Mouse (Mus musculus): ENCODE measurements around the gene Mknk2. TPM values are rescaled to one million over a fixed set of nuclear protein-coding genes. Genes with fewer than 3 reads are reported as not detected.
"Not testable (repeated sequence)": the region's sequence is repeated elsewhere in the genome, so short reads cannot be mapped to it uniquely, and the experiment has no call there.

Mknk2 gene
- polyA plus RNA-seq, 1 experiment from 2014 or later: 47.0 TPM

DNA sequence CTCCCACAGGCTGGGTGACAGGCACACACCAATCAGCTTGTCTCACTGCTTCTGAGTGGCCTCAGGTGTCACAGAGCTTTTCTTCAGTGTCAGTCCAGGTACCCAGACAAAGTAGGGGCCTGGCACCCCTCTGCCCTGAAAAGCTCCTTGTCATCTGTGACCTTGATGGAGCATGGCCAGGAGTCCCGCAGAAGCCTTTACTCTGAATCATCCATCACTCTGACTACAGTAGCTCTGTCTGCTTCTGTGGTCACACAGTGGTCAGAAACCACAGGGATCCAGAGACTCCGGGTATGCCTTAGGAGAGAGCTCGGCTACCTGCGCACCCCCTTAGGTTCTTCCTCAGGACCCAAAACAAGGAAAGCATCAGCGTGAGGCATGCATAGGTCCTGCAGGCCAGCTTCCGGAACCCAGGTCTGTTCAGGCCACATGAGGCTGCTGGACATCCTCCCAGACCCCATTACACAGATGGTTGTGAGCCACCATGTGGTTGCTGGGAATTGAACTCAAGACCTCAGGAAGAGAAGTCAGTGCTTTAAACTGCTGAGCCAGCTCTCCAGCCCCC, 24.7 kb downstream of the Mknk2 start:
- no peak overlapping the region for H3K9ac ChIP-seq (ENCODE audit: low read depth, low read length)
- H3K4me1 ChIP-seq (replicated peaks; ENCODE audit: control insufficient read depth, insufficient read depth, low read length): peaks cover 8% of the 10 kb centered on the region; the same call in 1 of the 2 replicates
- H3K27ac ChIP-seq (ENCODE audit: low read depth, low read length): no peak overlapping the region
- H3K4me2 ChIP-seq (replicated peaks; ENCODE audit: low read depth, low read length): no peak overlapping the region
- H3K27me3 ChIP-seq (ENCODE audit: control insufficient read depth, insufficient read depth, low read length): no peaks in the 10 kb centered on the region
- DNase-seq (ENCODE audit: low spot score) (no peak), ATAC-seq (ENCODE audit: low FRiP score) (no peak)
- H3K9me3 ChIP-seq (ENCODE audit: control insufficient read depth, low read length): no peaks in the 10 kb centered on the region
- 87% methylated on average over 6 of the region's 6 CpGs for WGBS
- H3K4me3 ChIP-seq (ENCODE audit: low read depth, low read length): no peak overlapping the region
- H3K36me3 ChIP-seq (ENCODE audit: control insufficient read depth, insufficient read depth, low read length): no peaks in the 10 kb centered on the region

DNA sequence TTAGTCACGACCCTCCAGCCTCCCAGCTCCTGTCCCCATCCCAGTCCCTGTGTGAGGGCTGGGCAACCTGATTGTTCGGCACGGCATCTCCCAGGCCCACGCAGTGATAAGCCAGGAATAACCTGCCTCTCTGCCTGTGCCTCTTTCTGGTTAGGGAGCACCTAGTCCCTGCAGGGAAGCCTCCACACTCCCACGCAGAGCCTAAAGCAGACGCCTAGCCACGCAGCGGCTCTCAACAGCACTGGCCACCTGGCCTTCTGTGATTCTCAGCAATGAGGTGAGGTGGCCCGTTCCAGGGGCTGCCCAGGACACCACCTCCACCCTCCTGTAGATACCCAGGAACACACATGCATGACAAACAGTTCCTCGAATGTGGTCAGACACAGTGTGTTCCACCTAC, 27.5 kb downstream of the Mknk2 start:
- peaks cover 5% of the 10 kb centered on the region; the same call in 1 of the 2 replicates for H3K4me1 ChIP-seq (replicated peaks; ENCODE audit: control insufficient read depth, insufficient read depth, low read length)
- DNase-seq (ENCODE audit: low spot score) (no peak), ATAC-seq (ENCODE audit: low FRiP score) (no peak)
- 90% methylated on average over 10 of the region's 10 CpGs for WGBS
- no peak overlapping the region for H3K27ac ChIP-seq (ENCODE audit: low read depth, low read length)
- H3K4me3 ChIP-seq (ENCODE audit: low read depth, low read length): no peak overlapping the region
- no peak overlapping the region for H3K4me2 ChIP-seq (replicated peaks; ENCODE audit: low read depth, low read length)
- no peaks in the 10 kb centered on the region for H3K27me3 ChIP-seq (ENCODE audit: control insufficient read depth, insufficient read depth, low read length)
- H3K9me3 ChIP-seq (ENCODE audit: control insufficient read depth, low read length): no peaks in the 10 kb centered on the region
- H3K36me3 ChIP-seq (ENCODE audit: control insufficient read depth, insufficient read depth, low read length): 0 out of 2 replicates have a peak, but pooled peaks cover 3% of the 10 kb centered on the region
- H3K9ac ChIP-seq (ENCODE audit: low read depth, low read length): no peak overlapping the region

DNA sequence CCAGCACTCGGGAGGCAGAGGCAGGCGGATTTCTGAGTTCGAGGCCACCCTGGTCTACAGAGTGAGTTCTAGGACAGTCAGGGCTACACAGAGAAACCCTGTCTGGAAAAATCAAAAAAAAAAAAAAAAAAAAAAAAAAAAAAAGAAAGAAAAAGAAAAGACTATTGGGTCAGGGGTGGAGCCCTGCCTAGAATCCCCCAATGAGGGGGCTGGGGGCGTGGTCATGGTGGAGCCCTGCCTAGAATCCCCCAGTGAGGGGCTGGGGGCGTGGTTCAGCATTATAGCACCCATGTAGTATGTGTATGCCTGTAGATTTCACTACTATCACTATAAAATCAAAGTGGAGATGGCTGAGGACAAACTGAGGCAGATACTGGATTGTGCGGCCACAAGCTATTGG, 28.0 kb downstream of the Mknk2 start:
- H3K27ac ChIP-seq (ENCODE audit: low read depth, low read length); H3K9me3 ChIP-seq (ENCODE audit: control insufficient read depth, low read length); H3K36me3 ChIP-seq (ENCODE audit: control insufficient read depth, insufficient read depth, low read length); DNase-seq (ENCODE audit: low spot score); H3K4me2 ChIP-seq (replicated peaks; ENCODE audit: low read depth, low read length); H3K4me1 ChIP-seq (replicated peaks; ENCODE audit: control insufficient read depth, insufficient read depth, low read length); ATAC-seq (ENCODE audit: low FRiP score); H3K4me3 ChIP-seq (ENCODE audit: low read depth, low read length); H3K27me3 ChIP-seq (ENCODE audit: control insufficient read depth, insufficient read depth, low read length); H3K9ac ChIP-seq (ENCODE audit: low read depth, low read length): not testable (repeated sequence)
- 86% methylated on average over 6 of the region's 6 CpGs for WGBS

DNA sequence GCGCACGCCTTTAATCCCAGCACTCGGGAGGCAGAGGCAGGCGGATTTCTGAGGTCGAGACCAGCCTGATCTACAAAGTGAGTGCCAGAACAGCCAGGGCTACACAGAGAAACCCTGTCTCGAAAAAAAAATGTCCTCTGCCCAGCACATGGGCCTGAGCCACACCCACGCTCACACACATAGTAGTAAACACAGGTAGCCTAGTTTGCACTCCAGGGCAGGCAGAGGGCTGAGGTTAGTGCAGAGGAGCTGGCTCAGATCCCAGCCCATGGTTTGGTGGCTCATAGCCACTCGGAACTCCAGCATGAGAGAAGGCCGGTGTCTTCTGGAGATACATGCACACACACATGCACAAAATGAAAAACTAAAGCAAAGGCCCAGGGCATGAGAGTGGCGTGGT, 31.0 kb downstream of the Mknk2 start:
- Histone ChIP-seq H3K4me3 (ENCODE audit: low read depth, low read length) (no peak overlapping the region), H3K9me3 (ENCODE audit: control insufficient read depth, low read length) (no peaks in the 10 kb centered on the region), H3K27ac (ENCODE audit: low read depth, low read length) (no peak overlapping the region), H3K36me3 (ENCODE audit: control insufficient read depth, insufficient read depth, low read length) (peaks cover 9% of the 10 kb centered on the region; the same call in 1 of the 2 replicates), H3K4me2 (replicated peaks; ENCODE audit: low read depth, low read length) (no peak overlapping the region), H3K27me3 (ENCODE audit: control insufficient read depth, insufficient read depth, low read length) (no peaks in the 10 kb centered on the region), H3K9ac (ENCODE audit: low read depth, low read length) (no peak overlapping the region), H3K4me1 (replicated peaks; ENCODE audit: control insufficient read depth, insufficient read depth, low read length) (no peaks in the 10 kb centered on the region)
- WGBS: 97% methylated on average over 10 of the region's 10 CpGs
- ATAC-seq (ENCODE audit: low FRiP score) (no peak), DNase-seq (ENCODE audit: low spot score) (no peak)

DNA sequence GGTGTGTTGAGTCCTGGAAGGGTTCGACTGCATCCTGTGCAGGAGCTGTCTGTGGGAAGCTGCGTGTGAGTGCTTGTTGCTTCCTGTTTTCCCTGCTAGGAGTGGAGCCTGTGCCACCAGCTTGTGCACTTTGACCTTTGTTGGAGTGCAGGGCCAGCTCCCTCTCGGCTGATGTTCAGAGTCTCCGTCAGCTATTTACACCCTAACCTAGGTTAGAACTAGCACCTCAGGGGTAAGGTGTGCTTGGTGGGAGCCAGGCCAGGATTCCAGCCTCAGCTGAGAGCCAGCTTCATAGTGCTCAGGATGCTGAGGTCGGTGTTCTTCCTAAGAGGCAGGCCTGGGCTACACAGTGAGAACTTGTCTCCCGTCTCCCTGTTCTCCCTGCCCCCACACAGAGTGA, 42.6 kb downstream of the Mknk2 start:
- Histone ChIP-seq H3K9me3 (ENCODE audit: control insufficient read depth, low read length) (no peaks in the 10 kb centered on the region), H3K4me1 (replicated peaks; ENCODE audit: control insufficient read depth, insufficient read depth, low read length) (no peaks in the 10 kb centered on the region), H3K4me3 (ENCODE audit: low read depth, low read length) (no peak overlapping the region), H3K36me3 (ENCODE audit: control insufficient read depth, insufficient read depth, low read length) (peaks cover 23% of the 10 kb centered on the region), H3K4me2 (replicated peaks; ENCODE audit: low read depth, low read length) (no peak overlapping the region), H3K9ac (ENCODE audit: low read depth, low read length) (no peak overlapping the region), H3K27me3 (ENCODE audit: control insufficient read depth, insufficient read depth, low read length) (no peaks in the 10 kb centered on the region), H3K27ac (ENCODE audit: low read depth, low read length) (no peak overlapping the region)
- 88% methylated on average over 6 of the region's 6 CpGs for WGBS
- DNase-seq (ENCODE audit: low spot score): no peak
- no peak for ATAC-seq (ENCODE audit: low FRiP score)

DNA sequence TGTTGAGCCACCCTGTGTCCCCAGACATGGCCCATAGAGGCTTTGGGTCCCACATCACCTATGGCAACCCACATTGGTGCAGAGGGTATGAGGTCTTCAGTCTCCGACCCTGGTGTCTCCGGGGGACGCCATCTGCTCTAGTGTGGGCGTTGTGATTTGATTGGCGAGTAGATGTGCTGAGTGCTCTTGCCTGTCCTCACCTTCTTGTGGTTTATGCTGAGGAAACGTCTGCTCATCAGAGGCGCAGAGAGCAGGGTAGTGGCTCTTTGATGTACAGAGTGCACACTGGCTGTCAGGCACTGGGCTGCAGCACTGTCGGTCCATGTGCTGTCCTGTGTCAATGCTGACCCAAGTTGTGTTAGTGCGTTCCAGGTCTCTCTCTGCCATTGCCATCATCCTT, 49.0 kb downstream of the Mknk2 start:
- Histone ChIP-seq H3K9ac (ENCODE audit: low read depth, low read length) (no peak overlapping the region), H3K4me2 (replicated peaks; ENCODE audit: low read depth, low read length) (no peak overlapping the region), H3K9me3 (ENCODE audit: control insufficient read depth, low read length) (no peaks in the 10 kb centered on the region), H3K27ac (ENCODE audit: low read depth, low read length) (no peak overlapping the region), H3K4me3 (ENCODE audit: low read depth, low read length) (no peak overlapping the region), H3K36me3 (ENCODE audit: control insufficient read depth, insufficient read depth, low read length) (no peaks in the 10 kb centered on the region), H3K27me3 (ENCODE audit: control insufficient read depth, insufficient read depth, low read length) (no peaks in the 10 kb centered on the region), H3K4me1 (replicated peaks; ENCODE audit: control insufficient read depth, insufficient read depth, low read length) (peaks cover 7% of the 10 kb centered on the region)
- ATAC-seq (ENCODE audit: low FRiP score): no peak
- no peak for DNase-seq (ENCODE audit: low spot score)
- 85% methylated on average over 9 of the region's 9 CpGs for WGBS

DNA sequence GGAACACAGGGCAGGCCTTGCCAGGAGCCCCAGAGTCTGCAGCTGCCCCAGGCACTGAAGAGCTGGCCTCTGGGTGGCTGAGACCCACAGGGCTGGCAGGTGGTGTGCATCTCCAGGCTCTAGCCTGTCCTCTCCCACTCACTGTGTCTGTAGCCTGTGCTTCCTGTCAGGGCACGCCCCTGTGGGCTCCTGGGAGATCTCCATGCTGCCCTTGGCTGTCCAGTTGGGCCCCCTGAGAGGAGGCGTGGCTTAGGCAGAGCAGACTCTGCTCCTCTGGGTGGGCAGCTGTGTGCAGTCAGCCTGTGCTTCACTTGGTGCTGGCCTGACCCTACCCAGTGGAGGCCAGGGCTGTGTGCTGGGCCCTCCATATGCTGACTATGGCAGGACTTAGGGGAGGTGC, 50.2 kb downstream of the Mknk2 start:
- Histone ChIP-seq H3K4me3 (ENCODE audit: low read depth, low read length) (no peak overlapping the region), H3K4me1 (replicated peaks; ENCODE audit: control insufficient read depth, insufficient read depth, low read length) (peaks cover 8% of the 10 kb centered on the region), H3K27ac (ENCODE audit: low read depth, low read length) (no peak overlapping the region), H3K36me3 (ENCODE audit: control insufficient read depth, insufficient read depth, low read length) (no peaks in the 10 kb centered on the region), H3K9me3 (ENCODE audit: control insufficient read depth, low read length) (no peaks in the 10 kb centered on the region), H3K4me2 (replicated peaks; ENCODE audit: low read depth, low read length) (no peak overlapping the region), H3K27me3 (ENCODE audit: control insufficient read depth, insufficient read depth, low read length) (no peaks in the 10 kb centered on the region), H3K9ac (ENCODE audit: low read depth, low read length) (no peak overlapping the region)
- DNase-seq (ENCODE audit: low spot score): peak; percentile 8
- WGBS: 73% methylated on average over 2 of the region's 2 CpGs
- no peak for ATAC-seq (ENCODE audit: low FRiP score)

DNA sequence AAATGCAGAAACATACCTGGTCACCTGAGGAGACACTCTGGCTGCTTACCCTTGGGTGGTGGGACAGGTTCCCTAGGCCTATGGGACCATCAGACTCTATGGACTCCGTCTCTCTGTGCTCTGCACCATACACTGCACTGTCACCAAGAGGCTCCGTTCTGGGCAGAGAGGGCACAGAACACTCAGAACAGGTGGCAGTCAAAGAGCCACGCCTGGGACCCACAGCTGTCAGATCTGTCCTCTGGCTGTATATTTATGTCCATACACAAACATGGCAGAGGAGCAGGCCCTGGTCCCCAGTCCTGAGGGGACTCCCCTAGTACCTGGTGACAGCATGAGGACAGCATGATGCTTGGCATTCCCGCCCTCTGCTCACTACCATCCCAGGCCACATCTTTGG, 52.1 kb downstream of the Mknk2 start:
- Histone ChIP-seq H3K27ac (ENCODE audit: low read depth, low read length) (no peak overlapping the region), H3K4me3 (ENCODE audit: low read depth, low read length) (no peak overlapping the region), H3K27me3 (ENCODE audit: control insufficient read depth, insufficient read depth, low read length) (no peaks in the 10 kb centered on the region), H3K4me1 (replicated peaks; ENCODE audit: control insufficient read depth, insufficient read depth, low read length) (peaks cover 8% of the 10 kb centered on the region), H3K9me3 (ENCODE audit: control insufficient read depth, low read length) (no peaks in the 10 kb centered on the region), H3K36me3 (ENCODE audit: control insufficient read depth, insufficient read depth, low read length) (no peaks in the 10 kb centered on the region), H3K4me2 (replicated peaks; ENCODE audit: low read depth, low read length) (no peak overlapping the region), H3K9ac (ENCODE audit: low read depth, low read length) (no peak overlapping the region)
- DNase-seq (ENCODE audit: low spot score) (no peak), ATAC-seq (ENCODE audit: low FRiP score) (no peak)
- WGBS: 86% methylated on average over 4 of the region's 4 CpGs

DNA sequence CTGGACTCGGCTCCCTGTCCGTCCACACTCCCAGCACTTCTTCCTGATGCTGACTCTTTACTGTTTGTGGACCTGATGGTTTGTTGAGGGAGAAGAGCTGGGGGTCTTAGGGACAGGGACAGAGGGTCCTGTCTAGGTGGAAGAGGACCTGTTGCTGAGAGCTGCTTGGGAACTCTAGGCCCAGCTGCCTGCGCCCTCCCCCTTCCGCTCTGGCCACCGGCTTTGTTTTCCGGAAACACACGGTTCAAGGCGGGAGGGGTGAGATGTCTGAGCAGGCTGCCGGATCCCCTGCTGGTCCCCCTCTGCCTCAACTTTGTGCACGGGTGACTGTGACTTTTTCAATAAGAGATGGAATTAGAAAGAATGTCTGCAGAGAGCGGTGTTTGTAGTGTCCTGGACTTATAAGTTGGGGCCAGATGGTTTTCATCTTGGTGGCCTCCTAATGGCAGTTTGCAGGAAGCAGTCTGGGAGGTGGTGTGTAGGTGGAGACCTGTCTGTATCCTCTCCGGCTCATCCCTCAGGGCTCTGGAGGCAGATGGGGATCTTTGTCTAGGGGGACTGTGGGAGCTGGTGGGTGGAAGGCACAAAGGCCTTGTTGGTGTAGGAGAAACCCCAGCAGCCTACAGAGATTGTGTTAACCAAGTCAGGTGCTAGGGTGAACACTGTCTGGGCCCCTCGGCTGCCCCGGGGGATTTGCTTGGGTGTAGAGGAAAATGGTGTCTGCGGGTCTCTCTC, 54.3 kb downstream of the Mknk2 start:
- H3K9ac ChIP-seq (ENCODE audit: low read depth, low read length): peak overlapping the region; percentile 91
- no peaks in the 10 kb centered on the region for H3K36me3 ChIP-seq (ENCODE audit: control insufficient read depth, insufficient read depth, low read length)
- peak overlapping the region; percentile 94 for H3K27ac ChIP-seq (ENCODE audit: low read depth, low read length)
- H3K4me2 ChIP-seq (replicated peaks; ENCODE audit: low read depth, low read length): peak overlapping the region; percentile 97
- DNase-seq (ENCODE audit: low spot score) (peak; percentile 62), ATAC-seq (ENCODE audit: low FRiP score) (no peak)
- H3K4me3 ChIP-seq (ENCODE audit: low read depth, low read length): peak overlapping the region; percentile 85
- peaks cover 6% of the 10 kb centered on the region for H3K4me1 ChIP-seq (replicated peaks; ENCODE audit: control insufficient read depth, insufficient read depth, low read length)
- no peaks in the 10 kb centered on the region for H3K9me3 ChIP-seq (ENCODE audit: control insufficient read depth, low read length)
- WGBS: 16% methylated on average over 15 of the region's 15 CpGs
- no peaks in the 10 kb centered on the region for H3K27me3 ChIP-seq (ENCODE audit: control insufficient read depth, insufficient read depth, low read length)
